In genomic region chr2:50667180-50667579, GRCm38 (mm10) we compare ENCODE assay signal across 20 mouse cellular contexts.
"Had no signal": no experiment of that assay in that cellular context is flagged by ENCODE, and none has a peak within 500 bp of the region (broad histone marks: within the 10 kb centered on the region; RNA-seq: fewer than 3 reads in every experiment).

No protein-coding gene starts in this region.

- H3K4me3 ChIP-seq: limb, embryonic 10.5 days; limb, embryonic 13.5 days; liver, embryonic 12.5 days; liver, embryonic 15.5 days; lung, embryonic 15.5 days; midbrain, embryonic 12.5 days; midbrain, embryonic 15.5 days; neural tube, embryonic 12.5 days; neural tube, embryonic 15.5 days had no signal

- H3K27me3 ChIP-seq: limb, embryonic 13.5 days; liver, embryonic 12.5 days; liver, embryonic 15.5 days; lung, embryonic 15.5 days; midbrain, embryonic 12.5 days; midbrain, embryonic 15.5 days; neural tube, embryonic 12.5 days; neural tube, embryonic 15.5 days had no signal

- H3K9ac ChIP-seq: limb, embryonic 13.5 days; liver, embryonic 12.5 days; liver, embryonic 15.5 days; lung, embryonic 15.5 days; midbrain, embryonic 12.5 days; midbrain, embryonic 15.5 days; neural tube, embryonic 12.5 days; neural tube, embryonic 15.5 days had no signal

- H3K4me2 ChIP-seq: limb, embryonic 13.5 days; liver, embryonic 12.5 days; liver, embryonic 15.5 days; lung, embryonic 15.5 days; midbrain, embryonic 12.5 days; midbrain, embryonic 15.5 days; neural tube, embryonic 12.5 days; neural tube, embryonic 15.5 days had no signal

- H3K27ac ChIP-seq: limb, embryonic 10.5 days; limb, embryonic 13.5 days; liver, embryonic 12.5 days; liver, embryonic 15.5 days; lung, embryonic 15.5 days; macrophage; midbrain, embryonic 12.5 days; midbrain, embryonic 15.5 days; neural tube, embryonic 12.5 days; neural tube, embryonic 15.5 days; stomach, postnatal 0 days had no signal

- H3K4me1 ChIP-seq: limb, embryonic 10.5 days; limb, embryonic 13.5 days; liver, embryonic 12.5 days; liver, embryonic 15.5 days; lung, embryonic 15.5 days; midbrain, embryonic 12.5 days; midbrain, embryonic 15.5 days; neural tube, embryonic 12.5 days; neural tube, embryonic 15.5 days had no signal

- H3K9me3 ChIP-seq: limb, embryonic 10.5 days; limb, embryonic 13.5 days; liver, embryonic 12.5 days; liver, embryonic 15.5 days; lung, embryonic 15.5 days; midbrain, embryonic 12.5 days; midbrain, embryonic 15.5 days; neural tube, embryonic 12.5 days; neural tube, embryonic 15.5 days had no signal

- ATAC-seq: liver, embryonic 12.5 days; midbrain, embryonic 15.5 days had no signal

- H3K36me3 ChIP-seq: limb, embryonic 10.5 days; limb, embryonic 13.5 days; liver, embryonic 12.5 days; liver, embryonic 15.5 days; lung, embryonic 15.5 days; midbrain, embryonic 12.5 days; midbrain, embryonic 15.5 days; neural tube, embryonic 12.5 days; neural tube, embryonic 15.5 days had no signal

- DNase-seq: kidney, adult 18-20 months; kidney, postnatal 14 days; kidney, postnatal 4 days; liver; lung, adult 18-20 months; right cerebral cortex, postnatal 4 days; thymus, adult 2 months; thymus, postnatal 14 days; thymus, postnatal 4 days had no signal
